ENCODE assay signal across 7 mouse cellular contexts in genomic region chr14:20546415-20546814, GRCm38 (mm10). TPM values are rescaled to one million over a fixed set of nuclear protein-coding genes. Genes with fewer than 3 reads are reported as not detected.
DNase-seq lines count a peak whose midpoint lies in the region; ATAC-seq lines count a peak whose summit lies in the region.

TSS of gene Ppp3cb (minus strand) at chr14:20546573.

- no peaks in the 10 kb centered on the region for H3K9me3 ChIP-seq in hindbrain, embryonic 16.5 days (ENCODE audit: control insufficient read depth, low read length)
- no peaks in the 10 kb centered on the region for H3K9me3 ChIP-seq in megakaryocyte, embryonic 14.5 days

- peak within 1 kb of the TSS; percentile 66 for H3K4me2 ChIP-seq in hindbrain, embryonic 16.5 days (ENCODE audit: low read length)

- peak within 1 kb of the TSS; percentile 96 for H3K9ac ChIP-seq in hindbrain, embryonic 16.5 days (ENCODE audit: low read depth, low read length)

- under 1% methylated on average over 28 of the region's 29 CpGs for WGBS in hindbrain, embryonic 16.5 days

- peaks cover 14% of the 10 kb centered on the region for H3K4me1 ChIP-seq in hindbrain, embryonic 16.5 days (ENCODE audit: control insufficient read depth, insufficient read depth, low read depth, low read length)
- H3K4me1 ChIP-seq in megakaryocyte, embryonic 14.5 days = peaks cover 33% of the 10 kb centered on the region; the same call in 1 of the 2 replicates

- H3K27ac ChIP-seq in hindbrain, embryonic 16.5 days (ENCODE audit: low read depth, low read length) = peak within 1 kb of the TSS; percentile 99

- H3K4me3 ChIP-seq in hindbrain, embryonic 16.5 days (ENCODE audit: low read length) = peak within 1 kb of the TSS; percentile 95
- peak within 1 kb of the TSS; percentile 93 for H3K4me3 ChIP-seq in megakaryocyte, embryonic 14.5 days (replicated peaks)

- DNase-seq in ZHBTc4 (ENCODE audit: low read depth, low spot score) = peak; percentile 98
- peak; percentile 85 to 89 for DNase-seq in cerebellum, postnatal 25 days
- peak; percentile 50 to 60 for DNase-seq in frontal cortex, postnatal 25 days (ENCODE audit: low spot score in 2 of 2)
- peak; percentile 63 to 65 for DNase-seq in left cerebral cortex, adult 8-10 months (ENCODE audit: low spot score in 2 of 2)
- DNase-seq in right cerebral cortex, postnatal 10 days (ENCODE audit: low spot score in 2 of 2) = peak; percentile 86 to 88

- peak; percentile 95 for ATAC-seq in hindbrain, embryonic 16.5 days

- H3K36me3 ChIP-seq in hindbrain, embryonic 16.5 days (ENCODE audit: control insufficient read depth, insufficient read depth, low read length) = peaks cover 8% of the 10 kb centered on the region
- peaks cover 38% of the 10 kb centered on the region for H3K36me3 ChIP-seq in megakaryocyte, embryonic 14.5 days (replicated peaks; ENCODE audit: low read length)

- H3K27me3 ChIP-seq in hindbrain, embryonic 16.5 days (replicated peaks; ENCODE audit: control insufficient read depth, insufficient read depth, low read length) = no peaks in the 10 kb centered on the region
- no peaks in the 10 kb centered on the region for H3K27me3 ChIP-seq in megakaryocyte, embryonic 14.5 days (replicated peaks)

RNA-seq across cellular contexts. Expression of gene Ppp3cb, which starts in this region (rescaled TPM):
- 67.1 and 87.0 TPM in 2 replicates for polyA plus RNA-seq in hindbrain, embryonic 16.5 days (2015; fragmentation: Nextera tagmentation; extraction: Ambion mirVana)
- total RNA-seq in left cerebral cortex, adult 8-10 months (2022) = 100 to 1,000 TPM; 244 to 282 (median 264) TPM
- polyA plus RNA-seq in megakaryocyte, embryonic 14.5 days (2012; ENCODE audit: insufficient read depth, low replicate concordance) = 1.00 and 1.6 TPM in 2 replicates

Comparison
In these comparisons a context has a peak if more than half of its experiments do, and no peak if none do; other contexts are left out.
1. Peak in every context shown above with its lines: DNase-seq, ATAC-seq, H3K4me3 ChIP-seq and H3K27ac ChIP-seq.
2. RNA of gene Ppp3cb (polyA plus RNA-seq): 67.1 to 87.0 TPM in hindbrain, embryonic 16.5 days; 1.00 to 1.6 TPM in megakaryocyte, embryonic 14.5 days; every median in the first group is over 10 times any median in the second.